Mouse (Mus musculus) hindbrain, embryonic 10.5 days (tissue): ENCODE results near the gene Btbd9. TPM values are rescaled to one million over a fixed set of nuclear protein-coding genes. Genes with fewer than 3 reads are reported as not detected.

ENCODE experiments used
- DNase-seq: peaks from one replicate; pipeline ENCODE4 v3.0.0-alpha.2; 2017; ENCODE audit warnings: low spot score
- H3K27ac ChIP-seq: fragments of 300-500 bp; sonication (generic); 2 replicates; pipeline ENCODE4 v1.5.1; 2016; ENCODE audit warnings: mild to moderate bottlenecking, moderate library complexity
- H3K27me3 ChIP-seq: fragments of 300-500 bp; sonication (generic); 2 replicates; pipeline ENCODE4 v1.6.1; 2016; ENCODE audit warnings: mild to moderate bottlenecking; ENCODE audit not compliant: poor library complexity, insufficient read depth, severe bottlenecking
- H3K36me3 ChIP-seq: fragments of 300-500 bp; sonication (generic); 2 replicates; pipeline ENCODE4 v1.6.1; 2016; ENCODE audit warnings: mild to moderate bottlenecking, moderate library complexity
- H3K4me1 ChIP-seq: fragments of 300-500 bp; sonication (generic); replicated peaks from 2 replicates; pipeline ENCODE4 v1.6.1; 2016; ENCODE audit warnings: mild to moderate bottlenecking
- H3K4me3 ChIP-seq: fragments of 300-500 bp; sonication (generic); 2 replicates; pipeline ENCODE4 v1.5.1; 2016; ENCODE audit warnings: mild to moderate bottlenecking, moderate library complexity
- H3K9me3 ChIP-seq: fragments of 300-500 bp; sonication (generic); 2 replicates; pipeline ENCODE4 v1.6.1; 2016; ENCODE audit warnings: mild to moderate bottlenecking, moderate library complexity
- WGBS: fragments of 180-500 bp; shearing (Covaris S2); methylation state at CpG from one replicate; pipeline ENCODE4 v1.1.7; 2016; 5-methylcytosine and 5-hydroxymethylcytosine counted together
- polyA plus RNA-seq: library from polyadenylated mRNA; unstranded; fragments of >200 nt; fragmentation: Nextera tagmentation; extraction: Ambion mirVana; gene quantifications from 2 replicates; pipeline ENCODE4 v1.2.1, GENCODE M21; 2016

Gene Btbd9
- polyA plus RNA-seq, 1 experiment from 2014 or later = 67.3 TPM

GRCm38 (mm10) chr17:30564971-30565370 lies 11.3 kb downstream of the Btbd9 start:
- no peak overlapping the region for H3K4me3 ChIP-seq
- no peaks in the 10 kb centered on the region for H3K36me3 ChIP-seq
- no peaks in the 10 kb centered on the region for H3K4me1 ChIP-seq
- 81% methylated on average over 7 of the region's 7 CpGs for WGBS
- H3K27me3 ChIP-seq = no peaks in the 10 kb centered on the region
- H3K27ac ChIP-seq = no peak overlapping the region
- no peak for DNase-seq
- H3K9me3 ChIP-seq = no peaks in the 10 kb centered on the region

- Histone ChIP-seq H3K36me3 (no peaks in the 10 kb centered on the region), H3K4me3 (no peak overlapping the region), H3K27ac (no peak overlapping the region), H3K4me1 (no peaks in the 10 kb centered on the region), H3K27me3 (no peaks in the 10 kb centered on the region), H3K9me3 (no peaks in the 10 kb centered on the region)
- no peak for DNase-seq
- 92% methylated on average over 3 of the region's 3 CpGs for WGBS
These were observed 11.9 kb downstream of the Btbd9 start for GRCm38 (mm10) chr17:30564407-30564806.

DNA sequence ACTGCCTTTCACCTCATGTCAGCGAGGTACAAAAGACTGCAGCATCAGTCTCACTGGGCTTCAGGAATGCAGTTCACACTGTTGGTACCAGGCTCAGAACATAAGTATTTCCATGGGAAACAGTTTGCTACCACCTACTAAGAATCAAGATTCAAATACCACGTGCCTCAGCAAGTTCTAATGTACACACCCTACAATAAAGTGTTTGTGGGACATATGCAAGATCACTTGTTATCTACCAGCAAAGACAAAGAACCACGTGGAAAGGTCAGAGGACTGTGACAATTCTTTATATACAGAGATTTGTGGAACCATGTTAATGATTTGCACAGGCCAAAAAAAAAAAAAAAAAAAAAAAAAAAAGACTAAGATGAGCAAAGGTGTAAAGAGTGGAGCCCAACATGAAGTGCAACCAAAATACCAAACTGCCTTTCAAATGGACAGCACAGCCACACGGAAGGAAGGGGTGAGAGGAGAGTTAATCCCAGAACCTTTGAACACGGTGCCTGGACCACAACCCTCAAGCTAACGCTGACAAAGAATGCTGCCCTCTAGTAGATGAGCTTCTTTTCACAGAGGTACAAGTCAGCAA lies 12.7 kb downstream of the Btbd9 start:
- H3K27me3 ChIP-seq = no peaks in the 10 kb centered on the region
- H3K36me3 ChIP-seq = no peaks in the 10 kb centered on the region
- no peak overlapping the region for H3K27ac ChIP-seq
- 83% methylated on average over 6 of the region's 6 CpGs for WGBS
- DNase-seq = no peak
- no peak overlapping the region for H3K4me3 ChIP-seq
- no peaks in the 10 kb centered on the region for H3K9me3 ChIP-seq
- H3K4me1 ChIP-seq = no peaks in the 10 kb centered on the region

- Histone ChIP-seq H3K36me3 (no peaks in the 10 kb centered on the region), H3K27me3 (no peaks in the 10 kb centered on the region), H3K9me3 (no peaks in the 10 kb centered on the region), H3K27ac (no peak overlapping the region), H3K4me3 (no peak overlapping the region), H3K4me1 (no peaks in the 10 kb centered on the region)
- 88% methylated on average over 2 of the region's 2 CpGs for WGBS
- no peak for DNase-seq
These were observed 13.5 kb downstream of the Btbd9 start for GRCm38 (mm10) chr17:30562770-30563169.

DNA sequence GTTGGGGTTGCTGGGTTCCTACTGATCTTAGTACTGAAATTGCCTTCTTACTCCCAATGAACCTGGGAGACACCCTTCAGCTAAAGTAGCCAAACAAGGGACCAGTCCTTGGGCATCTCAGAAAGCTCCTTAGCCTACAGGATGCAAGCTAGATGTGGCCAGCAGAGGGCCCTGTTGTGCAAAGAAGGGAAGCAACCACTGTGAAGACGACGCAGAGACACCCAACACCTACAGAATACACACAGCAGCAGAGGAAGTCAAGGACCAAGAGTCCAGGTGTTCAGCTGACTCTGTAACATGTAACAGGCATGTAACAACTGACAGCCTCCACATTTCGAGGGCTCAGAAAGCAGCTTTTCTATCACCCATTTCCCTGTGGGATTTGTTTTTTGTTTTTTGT lies 16.8 kb downstream of the Btbd9 start:
- Histone ChIP-seq H3K4me3 (no peak overlapping the region), H3K9me3 (no peaks in the 10 kb centered on the region), H3K4me1 (no peaks in the 10 kb centered on the region), H3K27ac (no peak overlapping the region), H3K36me3 (no peaks in the 10 kb centered on the region), H3K27me3 (no peaks in the 10 kb centered on the region)
- DNase-seq = peak; percentile 36
- 41% methylated on average over 3 of the region's 3 CpGs for WGBS

DNA sequence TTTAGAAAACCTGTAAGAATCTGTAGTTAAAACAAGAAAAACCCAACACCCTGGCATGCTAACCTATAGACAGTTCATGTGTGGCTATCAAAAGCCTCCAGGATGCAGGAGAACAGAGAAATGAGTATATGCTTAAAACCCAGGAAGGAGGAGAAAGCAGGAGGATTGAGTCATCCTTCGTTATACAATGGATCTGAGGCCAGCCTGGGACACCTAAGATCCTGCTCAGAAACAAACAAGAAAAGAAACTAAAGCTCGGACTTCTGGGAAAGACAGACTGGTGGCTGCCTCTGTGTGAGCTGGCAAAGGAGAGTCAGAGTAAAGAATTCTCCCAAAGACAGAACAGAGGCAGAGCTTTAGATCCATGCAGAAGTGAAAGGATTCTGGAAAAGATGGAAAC lies 17.7 kb downstream of the Btbd9 start:
- Histone ChIP-seq H3K27ac (no peak overlapping the region), H3K36me3 (no peaks in the 10 kb centered on the region), H3K4me1 (no peaks in the 10 kb centered on the region), H3K27me3 (no peaks in the 10 kb centered on the region), H3K9me3 (no peaks in the 10 kb centered on the region), H3K4me3 (no peak overlapping the region)
- DNase-seq = no peak
- 89% methylated on average over 2 of the region's 2 CpGs for WGBS

- no peak for DNase-seq
- H3K4me1 ChIP-seq = no peaks in the 10 kb centered on the region
- no peaks in the 10 kb centered on the region for H3K27me3 ChIP-seq
- no peak overlapping the region for H3K4me3 ChIP-seq
- H3K36me3 ChIP-seq = no peaks in the 10 kb centered on the region
- H3K9me3 ChIP-seq = no peaks in the 10 kb centered on the region
- WGBS = 82% methylated on average over 3 of the region's 3 CpGs
- no peak overlapping the region for H3K27ac ChIP-seq
These were observed 19.8 kb downstream of the Btbd9 start for GRCm38 (mm10) chr17:30556512-30556911.

- Histone ChIP-seq H3K27ac (no peak overlapping the region), H3K9me3 (no peaks in the 10 kb centered on the region), H3K4me1 (peaks cover 14% of the 10 kb centered on the region), H3K27me3 (no peaks in the 10 kb centered on the region), H3K4me3 (no peak overlapping the region), H3K36me3 (no peaks in the 10 kb centered on the region)
- no peak for DNase-seq
- 90% methylated on average over 4 of the region's 4 CpGs for WGBS
These were observed 23.0 kb downstream of the Btbd9 start for GRCm38 (mm10) chr17:30553027-30553937.

GRCm38 (mm10) chr17:30550774-30551107 lies 25.5 kb downstream of the Btbd9 start:
- no peak overlapping the region for H3K4me3 ChIP-seq
- no peaks in the 10 kb centered on the region for H3K36me3 ChIP-seq
- 26% methylated on average over 1 of the region's 1 CpGs for WGBS
- DNase-seq = no peak
- H3K9me3 ChIP-seq = no peaks in the 10 kb centered on the region
- no peaks in the 10 kb centered on the region for H3K27me3 ChIP-seq
- H3K4me1 ChIP-seq = peaks cover 20% of the 10 kb centered on the region
- no peak overlapping the region for H3K27ac ChIP-seq

DNA sequence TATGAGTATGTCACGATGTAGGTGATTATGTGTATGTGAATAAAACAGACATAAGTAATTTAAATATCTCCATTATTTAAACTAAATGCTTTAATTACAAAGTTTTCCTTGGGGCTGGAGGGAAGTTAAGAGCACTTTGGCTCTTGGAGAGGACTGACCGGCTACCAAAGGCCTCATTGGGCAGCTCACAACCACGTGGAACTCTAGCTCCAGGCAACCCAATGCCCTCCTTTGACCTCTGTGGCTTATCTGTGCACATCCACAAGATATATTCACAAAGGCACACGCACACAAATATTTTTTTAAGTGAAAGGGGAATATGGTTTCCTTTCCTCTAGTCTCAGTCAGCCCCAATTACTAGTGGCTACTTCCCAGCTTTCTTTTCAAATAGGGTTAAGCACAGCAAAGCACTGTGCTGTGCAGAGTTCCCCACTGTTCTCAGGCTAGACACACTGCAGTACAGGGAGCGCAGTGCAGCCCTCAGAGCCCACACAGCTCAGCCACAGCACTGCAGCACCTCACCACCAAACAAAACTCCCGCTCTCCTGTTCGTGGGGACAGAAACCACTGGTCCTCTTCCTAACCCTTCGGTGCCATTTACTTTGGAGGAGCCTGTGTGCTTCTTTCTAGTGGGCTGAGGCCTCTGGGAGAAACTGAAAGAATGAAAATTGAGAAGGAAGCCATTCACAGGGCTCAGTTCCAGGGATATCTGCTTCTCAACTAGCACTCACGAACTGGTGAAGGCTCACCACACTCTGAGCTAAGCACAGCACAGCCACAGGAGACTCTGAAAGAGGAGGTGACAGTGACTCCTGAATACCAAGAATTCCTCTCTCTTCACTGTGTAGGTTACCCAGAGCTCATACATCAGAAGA lies 26.2 kb downstream of the Btbd9 start:
- H3K27ac ChIP-seq = no peak overlapping the region
- H3K27me3 ChIP-seq = no peaks in the 10 kb centered on the region
- WGBS = 46% methylated on average over 9 of the region's 9 CpGs
- H3K4me3 ChIP-seq = no peak overlapping the region
- no peak for DNase-seq
- H3K9me3 ChIP-seq = no peaks in the 10 kb centered on the region
- H3K4me1 ChIP-seq = peaks cover 20% of the 10 kb centered on the region
- H3K36me3 ChIP-seq = no peaks in the 10 kb centered on the region

- no peak for DNase-seq
- Histone ChIP-seq H3K4me3 (no peak overlapping the region), H3K27ac (no peak overlapping the region), H3K9me3 (no peaks in the 10 kb centered on the region), H3K36me3 (no peaks in the 10 kb centered on the region), H3K4me1 (peaks cover 21% of the 10 kb centered on the region; the same call in 1 of the 2 replicates), H3K27me3 (no peaks in the 10 kb centered on the region)
- 63% methylated on average over 8 of the region's 8 CpGs for WGBS
These were observed 37.2 kb downstream of the Btbd9 start for GRCm38 (mm10) chr17:30539098-30539497.

GRCm38 (mm10) chr17:30536651-30537050 lies 39.6 kb downstream of the Btbd9 start:
- WGBS = 74% methylated on average over 5 of the region's 5 CpGs
- H3K27ac ChIP-seq = no peak overlapping the region
- H3K4me1 ChIP-seq = peaks cover 18% of the 10 kb centered on the region; the same call in 1 of the 2 replicates
- no peaks in the 10 kb centered on the region for H3K27me3 ChIP-seq
- no peaks in the 10 kb centered on the region for H3K9me3 ChIP-seq
- H3K4me3 ChIP-seq = no peak overlapping the region
- DNase-seq = no peak
- H3K36me3 ChIP-seq = no peaks in the 10 kb centered on the region

DNA sequence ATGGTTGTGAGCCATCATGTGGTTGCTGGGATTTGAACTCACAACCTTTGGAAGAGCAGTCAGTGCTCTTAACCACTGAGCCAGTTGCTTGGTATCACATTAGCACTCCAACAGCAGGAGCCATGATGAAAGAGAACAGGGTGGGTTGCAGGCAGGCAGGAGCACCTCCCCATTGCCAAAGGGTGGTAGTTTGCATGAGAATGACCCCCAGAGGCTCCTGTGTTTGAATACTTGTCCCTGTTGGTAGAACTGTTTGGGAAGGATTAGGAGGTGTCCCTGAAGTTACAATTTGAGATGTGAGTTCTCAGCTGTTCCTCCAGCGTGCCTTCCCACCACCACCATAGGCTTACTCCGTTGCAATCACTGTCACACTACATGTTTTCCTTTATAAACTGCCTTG lies 43.2 kb downstream of the Btbd9 start:
- WGBS = 87% methylated on average over 2 of the region's 2 CpGs
- H3K4me3 ChIP-seq = no peak overlapping the region
- no peaks in the 10 kb centered on the region for H3K27me3 ChIP-seq
- H3K27ac ChIP-seq = no peak overlapping the region
- no peaks in the 10 kb centered on the region for H3K36me3 ChIP-seq
- 0 out of 2 replicates have a peak, but pooled peaks cover 11% of the 10 kb centered on the region for H3K4me1 ChIP-seq
- H3K9me3 ChIP-seq = no peaks in the 10 kb centered on the region
- no peak for DNase-seq
